Mouse (Mus musculus): ENCODE data around the gene Ext2. TPM values are rescaled to one million over a fixed set of nuclear protein-coding genes. Genes with fewer than 3 reads are reported as not detected.

Ext2 gene
- total RNA-seq, 2 experiments from 2014 or later: 49.3 to 54.2 TPM

DNA sequence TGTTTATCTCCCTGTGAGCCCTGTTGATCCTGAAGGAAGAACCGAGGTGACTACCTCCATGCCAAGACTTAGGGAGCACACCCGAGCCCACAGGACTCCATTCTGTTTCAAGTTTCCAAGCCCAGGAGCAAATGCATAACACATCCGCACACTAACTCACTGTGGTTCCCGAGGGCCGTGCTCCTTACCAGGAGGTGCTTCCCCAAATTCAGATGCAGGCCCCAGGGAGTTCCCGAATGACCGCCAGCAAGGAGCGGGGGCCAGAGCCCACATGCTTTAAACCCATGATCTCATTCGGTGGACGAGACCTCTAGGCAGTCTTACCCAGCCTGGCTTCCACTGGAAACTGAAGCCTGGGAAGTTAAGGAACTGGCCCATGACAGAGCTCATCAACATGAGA is 41.8 kb downstream of the Ext2 start:
- intact Hi-C loops (cut with DNase I): loop anchor here (10.0 kb wide), 2 partner anchors 116 to 566 kb away; no protein-coding TSS in a partner anchor
- DNase-seq (ENCODE audit: low spot score in 2 of 2): no peak

DNA sequence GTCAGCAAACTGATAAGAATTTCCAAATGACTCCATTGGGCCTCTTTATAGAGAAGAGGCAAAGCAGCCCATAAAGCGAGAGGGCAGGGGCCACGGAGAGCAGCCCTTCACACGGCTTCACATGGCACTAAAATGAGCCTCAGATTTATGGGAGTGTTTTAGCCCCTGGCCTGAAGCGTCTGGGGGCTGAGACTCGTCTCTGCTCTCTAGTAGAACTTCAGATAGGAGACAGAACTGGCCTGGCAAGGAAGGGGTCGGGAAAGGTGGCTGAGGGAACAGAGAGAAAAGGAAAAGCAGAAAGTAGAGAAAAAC is 42.5 kb downstream of the Ext2 start:
- intact Hi-C loops (cut with DNase I): loop anchor here (10.0 kb wide), 2 partner anchors 115 to 565 kb away; no protein-coding TSS in a partner anchor
- no peak for DNase-seq (ENCODE audit: low spot score in 2 of 2)

DNA sequence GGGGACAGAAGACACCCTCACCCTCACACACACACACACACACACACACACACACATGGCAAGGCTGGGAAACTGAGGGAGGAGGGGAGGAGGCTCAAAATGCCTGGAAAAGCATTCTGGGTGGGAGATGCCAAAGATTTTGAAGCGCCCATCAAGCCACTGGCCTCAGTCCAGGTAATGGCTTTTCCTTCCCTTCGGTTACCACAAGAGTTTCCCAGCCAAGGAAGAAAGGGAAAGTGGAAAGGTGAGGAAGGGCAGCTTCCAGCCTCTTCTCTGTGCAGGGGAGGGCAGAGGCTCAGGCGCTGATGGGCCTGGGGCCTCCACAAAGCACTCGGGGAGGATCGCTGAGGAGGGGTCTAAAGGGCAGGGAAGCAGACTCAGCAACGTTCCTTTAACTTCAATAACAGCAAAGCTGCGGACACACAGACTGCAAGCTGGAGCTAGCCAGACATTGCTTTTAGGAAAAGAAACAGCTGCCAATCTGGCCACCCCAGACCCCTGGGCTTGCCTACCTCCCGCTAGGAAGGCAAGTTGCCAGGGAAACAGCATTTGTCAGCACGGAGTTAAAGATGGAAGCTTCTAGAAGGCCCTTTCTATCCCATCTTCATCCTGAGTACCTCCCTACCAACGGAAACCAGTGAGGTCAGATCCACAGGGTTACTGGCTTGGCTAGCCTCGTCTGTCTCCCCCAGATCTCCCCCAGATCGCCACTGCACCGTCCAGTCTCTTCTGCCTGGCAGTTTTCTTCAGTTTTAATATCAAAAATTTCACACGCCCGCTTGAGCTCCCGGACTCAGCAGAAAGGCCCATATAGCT is 43.1 kb downstream of the Ext2 start:
- no peak for DNase-seq (ENCODE audit: low spot score in 2 of 2)
- intact Hi-C loops (cut with DNase I): no loop called here

DNA sequence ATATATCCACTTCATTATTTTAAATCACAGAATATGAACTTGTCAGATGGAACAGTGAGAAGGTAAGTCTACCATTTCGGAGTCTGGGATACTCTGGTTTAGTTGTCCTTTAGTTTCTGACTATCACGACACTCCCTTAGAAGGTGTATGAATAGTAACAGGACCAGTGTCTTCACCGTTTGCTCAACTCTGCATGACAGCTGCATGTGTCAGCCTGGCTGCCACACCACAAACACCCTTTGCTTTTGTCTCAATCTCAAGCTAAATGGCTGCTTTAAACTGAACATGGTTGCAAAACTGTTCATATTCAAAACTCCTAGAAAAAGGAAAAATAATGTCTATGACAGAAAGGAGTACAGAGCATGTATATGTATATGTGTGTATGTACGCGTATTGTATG is 43.8 kb downstream of the Ext2 start:
- DNase-seq (ENCODE audit: low spot score in 2 of 2): no peak
- intact Hi-C loops (cut with DNase I): no loop called here

DNA sequence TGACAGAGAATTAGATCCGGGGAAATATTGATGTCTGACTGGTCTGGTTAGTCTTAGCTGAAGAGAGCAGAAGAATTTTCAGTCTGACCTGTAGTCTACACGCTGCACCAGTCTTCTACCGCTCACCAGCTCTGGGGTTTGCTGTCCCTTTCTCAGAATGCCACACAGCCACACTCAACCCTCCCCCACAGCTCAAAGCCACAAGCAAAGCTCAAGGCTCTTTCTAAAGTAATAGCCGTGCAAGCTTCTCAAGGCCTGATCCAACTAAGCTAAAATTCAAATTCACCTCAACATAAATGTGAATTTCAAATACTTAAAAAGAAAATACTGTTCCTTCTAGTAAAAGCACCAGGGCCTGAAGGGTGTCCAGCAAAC is 45.3 kb downstream of the Ext2 start:
- intact Hi-C loops (cut with DNase I): no loop called here
- no peak for DNase-seq (ENCODE audit: low spot score in 2 of 2)

DNA sequence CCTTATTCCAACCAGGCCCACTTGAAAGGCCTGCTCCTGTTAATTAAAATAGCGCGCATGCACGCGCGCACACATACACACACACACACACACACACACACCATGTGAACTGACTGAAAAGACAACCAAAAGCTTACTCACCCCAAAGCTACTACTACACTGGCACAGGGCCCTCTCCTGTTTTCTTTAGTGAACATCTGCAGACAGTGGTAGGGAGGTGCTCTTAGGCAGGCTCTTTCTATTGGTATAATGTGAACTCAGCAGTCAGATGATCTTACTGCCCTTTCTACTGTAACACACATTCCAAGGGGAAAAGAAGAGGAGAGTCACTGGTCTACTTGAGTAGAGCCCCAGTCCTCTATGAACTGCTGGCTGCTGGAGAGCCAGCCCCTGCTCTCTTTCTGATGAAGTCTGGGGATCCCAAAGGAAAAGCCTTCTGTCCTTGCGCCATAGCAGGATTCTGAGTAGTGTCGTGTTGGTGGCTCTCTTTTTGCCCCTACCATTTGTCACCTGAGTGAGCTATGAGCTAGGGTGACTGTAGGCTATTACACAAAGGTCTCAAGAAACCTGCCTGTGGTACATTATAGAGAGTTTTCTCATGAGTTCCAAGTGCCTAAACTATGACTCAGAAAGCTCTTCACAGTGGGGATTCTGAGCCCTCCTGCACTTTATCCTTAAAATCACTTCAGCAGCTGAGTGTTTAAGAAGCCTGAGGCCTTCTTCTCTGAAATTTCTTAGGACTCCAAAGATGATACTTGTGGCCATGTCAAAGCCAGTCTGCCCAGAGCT is 45.9 kb downstream of the Ext2 start:
- intact Hi-C loops (cut with DNase I): no loop called here
- no peak for DNase-seq (ENCODE audit: low spot score in 2 of 2)

DNA sequence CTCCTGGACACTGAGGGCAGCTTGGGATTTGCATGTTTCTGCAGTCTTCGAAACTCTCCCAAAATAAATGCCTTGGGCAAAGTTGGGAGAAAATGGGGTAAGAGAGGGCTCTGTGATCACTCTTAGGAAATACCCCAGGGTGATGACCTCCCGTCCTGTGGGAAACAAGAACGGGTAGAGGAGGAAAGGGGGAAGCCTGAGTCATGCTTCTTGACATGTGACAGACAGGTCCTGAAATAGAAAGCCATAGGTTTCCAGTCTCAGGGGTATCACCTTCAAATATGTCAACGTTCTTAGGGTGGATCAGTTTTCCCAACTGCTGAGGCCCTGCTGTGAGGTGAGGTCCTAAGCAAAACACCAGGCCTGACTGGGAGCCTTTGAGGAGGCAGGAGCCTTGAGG is 46.9 kb downstream of the Ext2 start:
- intact Hi-C loops (cut with DNase I): no loop called here
- DNase-seq (ENCODE audit: low spot score in 2 of 2): no peak

DNA sequence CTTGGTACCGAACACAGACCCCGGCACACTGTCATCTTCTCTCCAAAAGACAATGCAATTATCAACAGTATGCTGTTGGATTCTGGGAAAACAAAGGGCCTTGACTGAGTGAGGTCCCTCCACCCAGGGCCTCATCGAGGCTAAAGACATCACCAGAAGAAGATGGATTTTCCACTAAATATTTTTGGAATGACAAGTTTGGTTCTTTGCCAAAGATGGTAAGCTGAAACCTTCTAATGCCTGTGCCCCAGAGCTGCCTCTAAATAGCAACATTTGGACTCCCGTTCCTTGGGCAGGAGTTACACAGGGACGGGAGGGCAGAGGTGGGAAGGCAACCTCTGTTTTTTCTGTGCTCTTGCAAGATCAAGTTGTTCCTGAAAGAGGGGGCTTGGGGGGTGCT is 47.4 kb downstream of the Ext2 start:
- DNase-seq (ENCODE audit: low spot score in 2 of 2): no peak
- intact Hi-C loops (cut with DNase I): no loop called here

DNA sequence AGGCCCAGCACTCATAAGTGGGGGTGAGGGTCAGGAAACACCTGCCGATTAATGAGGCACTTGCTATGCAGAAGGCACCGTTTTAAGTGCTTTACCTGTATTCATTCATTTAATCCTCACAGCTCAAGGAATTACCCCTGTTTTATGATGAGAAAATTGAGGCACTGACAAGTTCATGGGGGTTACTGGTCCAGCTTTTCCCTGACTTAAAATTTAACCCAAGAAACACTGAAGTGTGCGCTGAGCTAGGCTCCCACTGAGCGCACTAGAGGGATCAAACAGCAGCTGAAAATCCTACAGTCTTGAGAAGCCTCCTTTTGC is 49.6 kb downstream of the Ext2 start:
- no peak for DNase-seq (ENCODE audit: low spot score in 2 of 2)
- intact Hi-C loops (cut with DNase I): no loop called here

DNA sequence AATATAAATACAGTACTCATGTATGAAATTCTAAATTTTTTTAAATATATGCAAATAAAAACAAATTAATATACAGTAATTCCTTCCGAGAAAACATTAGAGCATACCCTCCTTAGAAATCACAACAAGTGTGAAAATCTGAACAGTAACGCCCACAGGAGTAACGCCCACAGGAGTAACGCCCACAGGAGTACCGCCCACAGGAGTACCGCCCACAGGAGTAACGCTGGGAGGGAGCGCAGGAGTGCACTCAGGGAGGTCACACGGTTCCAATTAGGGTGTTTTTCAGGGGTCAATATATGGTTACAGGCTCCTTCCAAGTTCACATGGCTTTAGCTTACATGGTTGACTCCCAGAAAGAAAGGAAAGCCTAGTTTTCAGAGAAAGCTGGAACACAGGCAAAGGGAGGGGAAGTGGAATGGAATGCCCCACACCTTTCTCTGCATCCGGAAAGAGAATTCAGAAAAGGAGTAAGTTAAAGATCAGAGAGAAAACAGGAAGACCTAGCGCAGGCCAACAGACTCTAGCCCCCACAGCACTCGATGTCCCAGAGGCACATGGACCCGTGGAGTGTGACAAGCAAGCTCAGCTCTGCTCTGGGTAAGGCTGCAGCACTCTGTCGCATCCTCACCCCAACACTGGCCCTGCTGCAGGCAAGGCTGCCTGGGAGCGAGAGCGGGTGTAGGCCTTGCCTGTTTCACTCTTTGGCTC is 50.2 kb downstream of the Ext2 start:
- intact Hi-C loops (cut with DNase I): no loop called here
- DNase-seq (ENCODE audit: low spot score in 2 of 2): no peak

DNA sequence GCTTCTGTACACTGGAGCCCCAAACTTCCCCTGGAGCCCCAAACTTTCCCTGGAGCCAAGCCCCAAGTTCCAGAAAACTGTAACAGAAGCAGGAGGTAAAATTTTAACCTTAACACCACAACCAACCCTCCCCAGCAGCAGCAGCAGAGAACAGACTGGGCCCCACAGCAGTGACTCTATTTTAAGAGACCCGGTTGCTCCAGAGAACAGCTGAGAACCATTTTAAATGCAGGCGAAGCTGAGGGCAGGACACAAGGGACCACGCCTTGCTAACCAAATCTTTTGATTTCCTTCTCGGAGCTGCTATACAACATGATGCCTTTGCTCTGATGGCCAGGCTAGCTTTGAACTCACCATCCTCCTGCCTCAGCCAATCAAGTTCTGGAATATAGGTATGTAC is 51.5 kb downstream of the Ext2 start:
- no peak for DNase-seq (ENCODE audit: low spot score in 2 of 2)
- intact Hi-C loops (cut with DNase I): no loop called here

DNA sequence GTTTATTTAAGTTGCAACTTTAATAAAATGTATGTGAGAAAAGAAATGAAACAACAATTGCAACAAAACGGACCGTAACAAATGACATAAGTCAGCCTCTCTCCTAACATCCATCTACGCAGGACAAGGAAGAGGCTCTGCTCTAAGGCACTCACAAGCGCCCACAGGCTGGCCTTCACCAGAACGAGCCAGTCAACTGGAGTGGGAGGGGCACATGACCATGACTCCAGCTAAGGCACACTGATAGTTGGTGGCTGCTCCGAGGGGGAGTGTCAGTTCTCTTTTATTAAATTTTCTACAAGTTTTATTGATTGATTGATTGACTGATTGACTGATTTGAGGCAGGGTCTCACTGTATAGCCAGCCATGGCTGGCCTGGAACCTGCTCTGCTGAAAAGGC is 52.5 kb downstream of the Ext2 start:
- intact Hi-C loops (cut with DNase I): no loop called here

DNA sequence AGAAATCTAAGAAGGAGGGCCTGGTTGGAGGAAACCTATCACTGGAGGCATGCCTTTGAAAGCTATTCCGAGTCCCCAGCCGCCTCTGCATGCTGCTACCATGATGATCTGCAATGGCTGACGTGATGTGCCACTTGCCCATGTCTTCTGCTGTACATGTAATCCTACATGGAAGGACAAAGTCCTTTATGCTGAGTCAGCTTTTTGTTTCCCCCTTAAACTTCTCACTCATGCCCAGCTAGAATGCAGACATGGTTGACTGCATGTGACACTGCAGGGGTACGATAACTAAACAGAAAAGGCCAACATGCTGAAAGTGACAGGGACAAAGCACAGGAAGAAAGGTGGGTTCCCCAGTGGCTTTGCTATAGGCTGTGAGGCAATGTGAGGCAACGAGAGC is 56.6 kb downstream of the Ext2 start:
- no peak for DNase-seq (ENCODE audit: low spot score in 2 of 2)
- intact Hi-C loops (cut with DNase I): no loop called here

More for the DNA sequence above, 52.5 kb downstream of the Ext2 start:
- no peak for DNase-seq (ENCODE audit: low spot score in 2 of 2)

DNA sequence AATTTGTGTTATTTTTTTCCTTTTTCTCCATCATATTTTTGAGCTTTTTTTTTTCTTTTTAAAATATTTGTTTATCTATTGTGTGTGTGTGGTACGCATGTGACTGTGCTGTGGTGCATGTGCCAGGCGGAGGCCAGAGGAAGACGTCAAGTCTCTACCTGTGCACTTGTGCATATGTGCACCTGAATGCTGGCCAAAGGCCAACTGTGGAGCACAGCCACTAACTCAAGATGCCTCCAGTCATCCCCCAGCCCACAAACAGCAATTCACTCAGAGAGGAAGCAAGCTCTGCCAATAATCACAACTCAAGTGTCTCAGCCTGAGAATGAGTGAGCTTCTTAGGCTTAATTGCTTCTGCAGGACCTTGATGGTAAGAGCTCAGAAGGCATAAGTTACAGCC is 58.2 kb downstream of the Ext2 start:
- DNase-seq (ENCODE audit: low spot score in 2 of 2): no peak
- intact Hi-C loops (cut with DNase I): no loop called here

DNA sequence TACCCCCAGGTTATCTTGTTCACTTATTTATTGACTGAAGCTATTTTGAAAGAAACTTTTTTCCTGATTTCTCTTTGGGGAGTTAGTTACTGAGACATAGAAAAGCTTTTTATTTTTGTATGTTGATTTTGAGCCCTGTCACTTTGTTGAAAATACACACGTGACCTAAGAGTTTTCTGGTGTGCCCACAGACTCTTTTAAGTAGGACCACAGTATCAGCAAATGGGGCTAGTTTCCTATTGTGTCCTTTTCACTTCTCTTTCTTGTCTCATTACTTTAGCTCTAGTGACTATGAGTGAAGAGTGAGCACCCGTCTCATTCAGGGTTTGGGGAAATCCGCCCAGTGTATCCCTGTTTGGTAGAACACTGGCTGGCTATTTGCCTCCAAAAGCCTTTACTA is 62.0 kb downstream of the Ext2 start:
- no peak for DNase-seq (ENCODE audit: low spot score in 2 of 2)
- intact Hi-C loops (cut with DNase I): no loop called here

DNA sequence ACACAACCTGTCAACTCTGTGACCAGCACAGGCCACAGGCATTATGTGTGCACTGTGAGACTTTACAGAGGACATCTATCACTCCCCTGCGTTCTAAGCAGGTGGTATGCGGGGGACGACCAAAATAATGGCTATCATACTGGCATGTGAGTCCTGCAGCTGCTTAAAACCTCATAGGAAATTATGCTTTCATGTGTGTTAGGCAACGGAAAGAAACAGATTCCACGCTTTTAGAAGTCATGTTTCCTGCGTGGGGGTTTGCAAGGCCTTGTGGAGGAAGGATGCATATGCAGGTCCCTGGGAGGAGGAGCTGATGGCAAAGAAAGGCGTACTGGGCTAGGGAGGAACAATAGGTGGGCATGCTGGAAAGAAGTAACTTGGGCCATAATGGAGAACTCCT is 63.2 kb downstream of the Ext2 start:
- peak; percentile 36 to 40 for DNase-seq (ENCODE audit: low spot score in 2 of 2)
- intact Hi-C loops (cut with DNase I): no loop called here

DNA sequence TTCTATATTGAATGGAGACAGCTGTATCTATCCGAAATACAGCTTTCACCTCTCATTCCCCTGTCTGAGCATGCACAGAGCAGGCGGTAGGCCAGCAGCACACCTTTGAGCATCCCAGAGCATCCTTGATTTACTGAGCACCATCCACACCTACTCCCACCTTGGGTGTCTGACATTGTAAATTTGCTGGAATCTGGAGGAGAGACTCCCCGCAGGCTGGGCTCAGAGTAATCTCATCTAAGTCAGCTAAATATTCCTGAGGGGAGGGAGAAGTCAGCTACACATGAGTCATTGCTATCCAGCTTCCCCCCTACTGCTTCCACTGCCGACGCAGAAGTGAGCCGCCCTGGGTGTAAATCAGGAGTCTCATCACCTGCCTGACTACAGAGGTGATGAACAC is 64.1 kb downstream of the Ext2 start:
- intact Hi-C loops (cut with DNase I): no loop called here
- peak; percentile 62 for DNase-seq (ENCODE audit: low spot score in 2 of 2)

DNA sequence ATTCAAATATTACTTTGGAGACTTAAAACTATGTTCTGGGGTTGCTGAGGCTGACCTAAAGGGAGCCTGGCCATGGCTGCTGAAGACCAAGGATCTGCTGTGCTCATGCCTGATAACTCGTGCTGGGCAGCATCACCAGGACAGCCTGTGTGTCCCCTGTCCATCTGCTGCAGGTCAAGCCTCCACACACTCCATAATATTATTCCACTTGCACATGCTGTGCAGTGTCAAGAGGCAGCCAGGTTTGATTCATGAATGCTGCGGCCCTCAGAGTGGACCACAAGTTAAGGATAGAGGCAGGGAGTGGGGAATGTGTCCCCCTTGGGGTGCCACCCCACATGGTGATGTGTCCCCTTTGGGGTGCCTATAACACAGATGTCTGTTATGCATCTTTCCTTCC is 68.0 kb downstream of the Ext2 start:
- no peak for DNase-seq (ENCODE audit: low spot score in 2 of 2)
- intact Hi-C loops (cut with DNase I): no loop called here

DNA sequence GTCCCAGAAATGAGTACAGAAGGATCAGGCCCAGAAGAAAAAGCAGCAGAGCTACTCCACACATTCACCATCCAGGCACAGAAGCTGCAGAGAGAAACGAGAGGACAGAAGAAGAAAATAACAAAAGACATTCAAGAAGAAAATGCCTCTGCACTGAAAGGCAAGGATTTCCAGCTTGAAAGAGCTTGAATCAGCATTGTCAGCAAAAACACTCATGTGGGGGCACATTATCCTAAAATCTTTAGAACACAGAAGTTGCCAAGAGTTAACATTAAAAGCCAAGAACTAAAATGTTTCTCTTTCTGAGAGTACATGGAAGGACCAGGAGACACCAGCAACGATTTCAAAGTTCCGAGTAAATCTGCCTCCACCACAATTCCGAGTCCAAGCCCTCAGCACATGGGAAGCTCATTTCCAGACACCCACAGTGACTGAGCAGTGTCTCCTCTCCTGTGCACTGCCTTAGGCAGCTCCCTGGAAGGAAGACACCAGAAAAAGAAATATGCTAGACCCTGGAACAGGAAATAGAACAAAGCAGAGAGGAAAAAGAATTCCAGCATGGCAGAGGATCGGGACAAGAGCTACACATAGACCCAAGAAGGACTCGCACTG is 69.1 kb downstream of the Ext2 start:
- peak in 1 of 2 experiments; percentile 24 for DNase-seq (ENCODE audit: low spot score in 2 of 2)

DNA sequence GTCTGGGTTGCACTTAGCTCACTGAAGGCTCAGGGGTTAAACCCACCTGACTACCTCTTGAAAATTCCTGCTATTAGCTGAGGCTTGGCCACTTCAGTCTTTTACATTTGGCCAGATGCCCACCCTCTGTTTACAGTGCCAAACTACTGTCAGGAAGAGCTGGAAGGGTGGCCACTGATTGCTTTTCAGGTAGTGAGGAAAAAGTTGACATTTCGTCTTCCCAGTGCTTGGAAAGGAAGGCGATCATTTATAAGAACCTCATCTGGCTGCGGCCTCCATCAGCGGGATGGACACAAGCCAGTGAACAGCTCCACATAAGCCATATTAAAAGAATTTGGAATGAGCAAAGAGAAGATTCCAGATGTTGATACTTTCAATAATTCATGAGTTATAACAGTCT is 72.7 kb downstream of the Ext2 start:
- intact Hi-C loops (cut with DNase I): no loop called here
- no peak for DNase-seq (ENCODE audit: low spot score in 2 of 2)

More for the DNA sequence above, 69.1 kb downstream of the Ext2 start:
- intact Hi-C loops (cut with DNase I): no loop called here

Measured in left cerebral cortex, postnatal 36 days (tissue).